Mouse (Mus musculus) common myeloid progenitor, adult 5-6 weeks (primary cell): ENCODE data around the gene Fgf12. TPM values are rescaled to one million over a fixed set of nuclear protein-coding genes. Genes with fewer than 3 reads are reported as not detected.

Experiments used
- ATAC-seq: replicated peaks from 2 replicates; pipeline ENCODE4 v1.8.0; 2016; ENCODE audit warnings: low read depth, mild to moderate bottlenecking, moderate TSS enrichment, inconsistent platforms; ENCODE audit not compliant: poor library complexity, severe bottlenecking
- total RNA-seq: library from RNA; stranded (forward); fragments of 200-1000, 187-1606 nt; gene quantifications from 2 replicates; pipeline ENCODE4 v1.2.3, GENCODE M21; 2017

Fgf12 gene
- total RNA-seq, 1 experiment from 2014 or later, result not detected

DNA sequence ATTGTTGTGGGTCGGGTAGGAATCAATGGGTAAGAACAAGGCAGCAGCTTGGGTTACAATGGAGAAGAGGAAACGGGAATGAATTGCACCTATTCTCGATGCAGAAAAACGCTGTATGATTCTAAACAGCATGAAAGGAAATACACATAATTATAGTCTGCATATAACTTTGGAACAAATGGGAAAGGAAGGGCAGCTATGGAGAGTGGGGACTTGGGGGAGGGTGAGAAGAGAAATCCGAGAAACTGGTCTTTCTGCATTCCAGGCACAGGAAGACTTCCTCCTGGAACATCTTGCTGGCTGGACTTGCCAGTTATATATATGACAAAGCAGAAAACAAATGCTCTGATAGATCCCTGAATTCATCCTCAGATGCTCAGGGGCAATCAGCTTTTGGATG lies 127.2 kb downstream of the Fgf12 start:
- no peak for ATAC-seq

GRCm38 (mm10) chr16:28614412-28614811 lies 138.5 kb downstream of the Fgf12 start:
- no peak for ATAC-seq

GRCm38 (mm10) chr16:28610940-28611339 lies 141.9 kb downstream of the Fgf12 start:
- ATAC-seq, result 0 out of 2 replicates have a peak, but pooled peaks have one; percentile 36

DNA sequence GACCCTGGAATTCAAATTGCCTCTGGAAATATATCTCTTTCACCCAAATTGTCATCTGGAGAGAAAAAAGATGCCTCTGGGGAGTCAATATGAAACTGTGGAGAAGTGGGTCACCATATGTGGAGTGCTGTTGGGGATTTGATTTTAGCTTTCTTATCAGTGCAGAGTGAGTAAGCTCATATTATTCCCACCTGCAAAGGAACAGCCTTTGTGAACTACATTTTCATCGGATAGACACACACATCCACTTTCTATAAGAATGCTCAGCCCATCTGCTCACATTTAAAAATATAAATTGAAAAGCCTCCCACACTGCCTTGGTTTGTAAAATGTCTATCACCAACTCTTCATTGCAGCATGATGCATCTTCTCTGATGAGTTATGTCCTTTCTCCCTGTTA lies 149.7 kb downstream of the Fgf12 start:
- ATAC-seq, result no peak

GRCm38 (mm10) chr16:28601723-28602122 lies 151.1 kb downstream of the Fgf12 start:
- ATAC-seq, result no peak

DNA sequence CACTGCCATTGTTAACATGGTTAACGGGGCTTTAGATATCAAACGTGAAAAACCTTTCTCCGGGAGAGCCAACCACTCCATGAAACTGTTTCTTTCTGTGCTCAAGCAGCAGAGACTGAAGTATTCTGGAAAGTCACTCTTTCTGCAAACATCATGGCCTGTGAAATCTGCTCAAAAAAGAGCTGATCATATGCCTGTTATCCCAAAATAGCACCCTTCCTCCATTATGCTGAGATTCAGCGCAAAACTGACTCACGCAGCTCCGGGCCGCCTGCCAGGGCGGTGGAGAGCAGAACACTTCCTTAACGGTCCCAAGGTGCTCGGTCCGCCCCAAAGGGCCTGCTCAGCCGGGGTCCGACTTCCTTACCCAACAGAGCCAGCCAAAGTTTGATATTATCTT lies 156.8 kb downstream of the Fgf12 start:
- no peak for ATAC-seq

DNA sequence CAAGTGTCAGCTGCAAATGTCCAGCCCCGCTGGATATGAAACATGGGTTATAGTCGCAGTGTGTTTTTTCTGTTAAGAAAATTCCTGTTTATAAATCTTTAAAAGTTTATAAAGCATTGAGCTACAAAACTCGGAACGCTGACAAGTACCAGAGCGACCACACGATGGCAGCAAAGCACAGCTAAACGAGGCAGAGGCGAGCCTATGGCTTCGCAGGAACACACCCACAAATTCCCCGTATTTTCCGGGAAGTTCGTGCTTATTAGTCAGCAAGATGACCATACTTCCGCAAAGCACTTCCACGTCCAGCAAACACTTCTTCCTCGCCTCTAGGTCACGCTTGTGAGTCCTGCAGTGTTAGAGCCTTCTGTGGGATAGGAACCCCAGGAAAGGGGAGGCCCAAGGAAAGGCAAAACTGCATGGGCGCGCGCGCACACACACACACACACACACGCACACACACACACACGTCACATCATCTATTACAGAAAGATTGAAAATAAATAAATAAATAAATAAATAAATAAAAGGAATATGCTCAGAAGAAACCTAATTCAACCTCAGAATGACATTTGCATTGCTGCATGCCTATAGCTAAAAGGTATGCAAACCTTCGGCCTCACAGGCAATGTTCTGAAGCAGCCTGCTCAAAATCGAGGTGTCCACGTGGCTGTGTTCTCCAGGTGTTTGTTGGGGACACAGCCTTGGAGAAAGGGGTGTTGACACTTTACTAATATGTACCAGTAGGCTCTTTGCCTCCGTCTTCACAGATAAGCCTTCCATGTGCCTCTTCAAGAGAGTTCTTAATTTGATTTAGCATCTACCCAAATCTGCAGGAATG lies 159.6 kb downstream of the Fgf12 start:
- ATAC-seq, result peak; percentile 96

DNA sequence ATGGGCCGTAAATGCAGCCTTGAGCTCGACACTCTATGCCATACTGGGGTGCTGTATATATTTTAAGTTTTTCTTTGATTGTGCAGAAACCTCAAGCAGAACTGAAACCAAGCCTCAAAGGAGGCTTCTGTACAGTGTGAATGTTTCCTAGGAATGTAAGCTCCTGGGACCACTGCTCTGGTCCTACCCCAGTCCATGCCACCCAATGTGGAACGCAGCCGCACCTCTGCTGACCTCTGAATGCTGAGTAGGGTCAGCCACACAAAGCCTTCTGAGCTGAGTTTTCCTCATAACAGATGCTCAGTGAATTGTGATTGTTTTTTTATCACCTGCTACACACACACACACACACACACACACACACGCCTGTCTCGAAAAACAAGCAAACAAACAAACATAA lies 160.4 kb downstream of the Fgf12 start:
- no peak for ATAC-seq

DNA sequence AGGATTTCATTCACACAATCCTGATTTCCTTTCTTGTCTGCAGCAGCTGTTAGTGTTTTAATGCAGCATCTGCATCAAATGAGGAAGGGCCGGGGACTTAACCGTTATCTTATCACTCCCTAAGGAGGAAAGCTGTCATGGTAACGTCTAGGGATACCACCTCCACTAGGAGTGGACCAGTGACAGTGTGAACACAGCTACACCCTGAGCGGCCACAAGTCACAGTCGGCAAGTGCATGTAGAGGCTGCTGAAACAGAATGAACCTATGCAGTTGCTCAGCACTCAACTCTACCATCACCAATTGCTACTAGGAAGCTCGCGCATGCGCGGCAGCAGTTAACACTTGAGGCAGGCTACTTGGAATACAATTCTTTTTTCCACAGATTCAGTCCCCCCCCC lies 161.3 kb downstream of the Fgf12 start:
- no peak for ATAC-seq

- ATAC-seq, result no peak
These were observed 180.7 kb downstream of the Fgf12 start for GRCm38 (mm10) chr16:28572212-28572611.

GRCm38 (mm10) chr16:28564716-28565217 lies 188.1 kb downstream of the Fgf12 start:
- no peak for ATAC-seq

DNA sequence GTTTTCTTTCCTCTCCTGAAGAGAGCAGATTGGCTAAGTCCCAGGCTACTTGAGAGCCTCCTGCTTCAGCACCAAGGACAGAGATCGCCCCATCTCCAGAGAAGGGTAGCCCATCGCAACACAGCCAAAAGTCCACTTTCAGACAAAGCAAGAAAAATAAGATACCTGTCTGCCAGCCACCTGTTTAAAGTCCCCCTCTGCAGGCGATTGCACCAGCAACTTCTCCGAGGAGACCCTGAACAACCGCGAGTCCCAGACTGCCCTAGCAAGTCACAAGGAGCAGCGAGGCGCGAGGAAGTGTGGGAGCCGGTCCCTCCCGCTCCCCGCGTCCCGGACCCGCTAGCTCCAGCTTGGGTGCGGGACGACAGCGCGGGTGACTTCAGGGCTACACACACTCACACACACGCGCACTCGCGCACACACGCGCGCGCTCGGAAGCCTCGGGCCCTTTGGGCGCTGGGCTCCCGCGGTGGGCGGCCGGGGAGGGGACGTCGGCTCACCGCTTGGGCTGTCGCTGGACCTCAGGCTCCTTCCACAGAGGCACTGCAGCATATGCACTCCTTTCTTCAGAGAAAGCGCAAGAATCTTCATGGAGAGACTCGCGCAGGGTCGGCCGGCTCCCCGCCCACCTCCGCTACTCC lies 188.7 kb downstream of the Fgf12 start:
- peak; percentile 60 for ATAC-seq

DNA sequence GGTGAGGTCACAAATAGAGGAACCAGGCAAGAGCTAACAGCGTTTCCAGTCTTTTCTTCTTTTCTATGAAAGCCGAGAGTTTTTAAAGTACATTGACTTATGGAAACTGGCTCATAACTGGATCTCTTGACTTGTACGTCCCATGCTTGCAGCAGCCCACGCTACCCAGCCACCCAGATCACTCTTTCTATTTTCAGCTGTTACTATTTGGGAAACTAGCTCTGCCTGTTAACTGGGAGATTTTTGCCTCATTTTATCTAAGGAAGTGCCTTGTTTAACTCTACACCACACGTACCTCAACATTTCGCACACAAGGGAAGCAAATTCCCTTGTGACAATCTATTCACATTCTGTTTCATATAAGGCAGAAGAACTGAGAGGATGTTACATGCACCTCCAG lies 190.0 kb downstream of the Fgf12 start:
- no peak for ATAC-seq

DNA sequence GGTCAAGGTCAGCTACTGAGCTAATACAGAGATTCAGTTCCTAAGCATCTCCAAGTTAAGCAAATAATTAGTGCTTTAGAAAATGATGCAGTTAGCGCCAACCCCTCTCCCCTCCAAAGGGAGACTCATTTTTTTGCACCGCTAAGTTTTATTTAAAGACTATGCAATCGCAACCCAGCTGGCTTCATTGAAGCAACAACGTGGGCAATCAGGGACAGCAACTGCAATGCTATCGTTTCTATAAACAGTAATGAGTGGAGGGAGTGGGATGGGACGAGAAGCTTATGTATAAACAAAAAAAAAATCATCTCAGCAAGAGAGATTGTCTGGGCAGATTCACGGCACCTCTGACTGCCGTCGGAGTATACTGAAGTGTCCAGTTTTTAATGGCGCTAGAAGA lies 197.6 kb downstream of the Fgf12 start:
- no peak for ATAC-seq

DNA sequence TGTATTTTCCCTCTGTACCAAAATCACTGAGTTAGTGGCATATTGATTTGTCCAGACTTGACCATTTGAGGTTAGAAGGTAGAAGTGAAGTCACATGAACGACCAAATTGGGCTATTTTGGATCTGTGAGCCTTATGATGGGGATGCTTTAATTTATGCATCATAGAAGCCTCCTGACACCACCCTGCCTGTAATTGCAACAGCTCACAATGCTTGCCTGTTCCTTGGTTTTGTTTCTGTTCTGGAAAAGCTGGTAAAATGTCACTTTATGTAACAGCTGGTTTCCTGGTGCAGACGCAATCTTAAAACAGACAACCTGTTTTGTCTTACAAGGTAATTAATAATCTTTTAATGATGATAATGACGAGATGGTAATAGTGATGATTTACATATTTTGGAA lies 213.4 kb downstream of the Fgf12 start:
- no peak for ATAC-seq

- ATAC-seq, result peak; percentile 96
These were observed 235.0 kb downstream of the Fgf12 start for GRCm38 (mm10) chr16:28517596-28518524.

DNA sequence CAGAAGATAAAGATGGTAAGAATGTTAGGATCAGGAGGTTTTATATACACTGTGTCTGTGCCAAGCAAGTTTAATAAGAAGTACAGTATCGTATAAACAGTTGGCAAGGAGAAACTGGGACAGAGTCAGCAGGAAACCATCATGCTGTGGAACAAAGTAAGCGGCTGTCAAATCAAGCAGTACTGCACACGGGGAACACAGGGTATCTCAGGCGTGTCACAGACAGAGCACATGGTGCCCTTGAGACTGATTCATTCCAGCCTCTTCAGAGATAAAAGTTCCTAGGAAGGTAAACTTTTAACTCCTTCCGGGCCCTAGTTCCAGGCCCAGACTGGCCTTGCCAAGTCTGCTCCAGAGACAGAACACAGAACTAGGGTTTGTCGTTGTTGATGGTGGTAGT lies 240.4 kb downstream of the Fgf12 start:
- ATAC-seq, result no peak

DNA sequence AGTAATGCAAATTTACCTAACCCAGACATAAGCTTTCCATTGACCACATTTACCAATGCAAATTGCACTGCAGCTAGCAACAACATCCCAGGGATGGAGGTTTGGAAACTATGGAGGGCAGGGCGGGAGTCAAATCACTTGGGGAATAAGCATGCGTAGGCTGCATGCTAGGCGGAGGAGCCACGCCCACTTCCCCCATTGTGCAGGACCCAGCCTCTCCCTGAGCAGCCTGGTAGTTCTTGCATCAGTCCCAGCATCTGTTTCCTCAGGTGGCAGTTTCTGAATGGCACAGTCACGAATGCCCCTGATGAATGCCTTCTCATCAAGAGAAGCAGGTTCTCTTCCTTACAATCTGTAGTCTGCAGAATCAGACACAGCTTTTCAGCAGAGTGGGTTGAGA lies 241.5 kb downstream of the Fgf12 start:
- peak; percentile 99 for ATAC-seq

- ATAC-seq, result no peak
These were observed 254.8 kb downstream of the Fgf12 start for GRCm38 (mm10) chr16:28497971-28498607.

- ATAC-seq, result no peak
These were observed 261.2 kb downstream of the Fgf12 start for GRCm38 (mm10) chr16:28491711-28492110.
